Mouse (Mus musculus) bone marrow macrophage, adult 2 months (primary cell): Measurements from ENCODE around the gene Slc1a2.

Experiments
- CTCF ChIP-seq: IDR thresholded peaks from 2 replicates; pipeline ENCODE4 v1.5.1; 2012; ENCODE audit warnings: low read depth, mild to moderate bottlenecking, low read length, moderate library complexity
- POLR2A ChIP-seq: IDR thresholded peaks from 2 replicates; pipeline ENCODE4 v1.6.1; 2012; ENCODE audit warnings: mild to moderate bottlenecking, low read depth, low read length, borderline replicate concordance

DNA sequence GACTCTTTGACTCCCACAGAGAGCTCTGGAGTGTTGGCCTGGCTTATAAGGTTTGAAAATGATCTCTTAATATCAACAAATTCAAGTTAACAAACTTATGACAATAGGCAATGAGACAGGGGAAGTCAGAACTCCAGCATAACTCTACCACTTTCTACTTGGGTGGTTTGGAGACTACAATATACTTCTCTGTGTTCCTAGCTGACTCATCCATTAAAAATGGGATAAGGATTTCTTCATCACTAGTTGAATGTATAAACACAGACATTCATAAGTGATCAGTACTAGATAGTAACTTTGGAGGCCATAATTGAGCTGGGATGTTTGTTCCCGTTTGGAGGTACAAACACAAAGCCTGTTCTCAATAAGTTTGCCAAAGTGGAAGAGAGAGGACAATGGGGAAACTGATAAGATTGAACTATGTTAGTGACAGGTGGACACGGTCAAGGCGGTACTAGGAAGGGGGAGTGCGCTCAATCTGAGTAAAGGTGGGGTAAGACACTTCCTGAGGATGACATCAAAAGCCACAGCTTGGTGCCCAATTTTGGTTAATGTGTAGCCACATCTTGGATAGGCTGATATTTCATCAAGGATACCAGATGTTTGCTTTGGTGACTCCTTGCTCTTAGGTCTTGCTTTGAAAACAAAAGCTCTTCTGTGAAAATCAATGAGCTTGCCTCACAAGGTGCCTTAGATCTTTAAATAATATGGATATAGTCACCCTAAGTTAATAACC lies 147.5 kb downstream of the Slc1a2 start:
- TF ChIP-seq POLR2A (no peak), CTCF (no peak)
